Mouse (Mus musculus) bone marrow, adult 2 months (tissue): ENCODE results near the gene Gamt.

ENCODE experiments used
- CTCF ChIP-seq: fragments of 200-500 bp; IDR thresholded peaks from 2 replicates; pipeline ENCODE4 v1.5.1; 2011; ENCODE audit warnings: low read length, control low read depth; ENCODE audit not compliant: control insufficient read depth, insufficient read depth
- POLR2A ChIP-seq: fragments of 200-500 bp; IDR thresholded peaks from 2 replicates; pipeline ENCODE4 v1.6.1; 2011; ENCODE audit warnings: low read depth, mild to moderate bottlenecking, control low read depth, low read length, borderline replicate concordance; ENCODE audit not compliant: control insufficient read depth

- TF ChIP-seq CTCF (no peak), POLR2A (no peak)
Measured at GRCm38 (mm10) chr10:80227877-80228775, 32.7 kb downstream of the Gamt start.
